Mouse (Mus musculus): Measurements from ENCODE around the gene Arid1b. TPM values are rescaled to one million over a fixed set of nuclear protein-coding genes. Genes with fewer than 3 reads are reported as not detected.
A peak's percentile ranks its signal among the peaks of the same experiment; 100 is the strongest.

Gene Arid1b
- polyA plus RNA-seq, 1 experiment from 2014 or later, result 22.6 TPM

GRCm38 (mm10) chr17:5285877-5286440 lies 291.8 kb downstream of the Arid1b start:
- H3K4me2 ChIP-seq (replicated peaks; ENCODE audit: low read depth, low read length), result no peak overlapping the region
- H3K9me3 ChIP-seq (ENCODE audit: control insufficient read depth, low read depth, low read length), result no peaks in the 10 kb centered on the region
- ATAC-seq (ENCODE audit: insufficient number of reproducible peaks, insufficient read depth, low FRiP score, low read depth), result no peak
- H3K9ac ChIP-seq (replicated peaks; ENCODE audit: low read depth, low read length), result no peak overlapping the region
- peaks cover 20% of the 10 kb centered on the region; the same call in 1 of the 2 replicates for H3K4me1 ChIP-seq (ENCODE audit: control insufficient read depth, insufficient read depth, low read length)
- H3K27ac ChIP-seq (ENCODE audit: low read length), result peak overlapping the region; percentile 4; the same call in 1 of the 2 replicates
- H3K27me3 ChIP-seq (ENCODE audit: control insufficient read depth, insufficient read depth, low read length), result no peaks in the 10 kb centered on the region
- H3K36me3 ChIP-seq (ENCODE audit: control insufficient read depth, insufficient read depth, low read length), result peaks cover 8% of the 10 kb centered on the region
- H3K4me3 ChIP-seq (ENCODE audit: low read depth, low read length), result no peak overlapping the region
- WGBS, result 61% methylated on average over 13 of the region's 13 CpGs

DNA sequence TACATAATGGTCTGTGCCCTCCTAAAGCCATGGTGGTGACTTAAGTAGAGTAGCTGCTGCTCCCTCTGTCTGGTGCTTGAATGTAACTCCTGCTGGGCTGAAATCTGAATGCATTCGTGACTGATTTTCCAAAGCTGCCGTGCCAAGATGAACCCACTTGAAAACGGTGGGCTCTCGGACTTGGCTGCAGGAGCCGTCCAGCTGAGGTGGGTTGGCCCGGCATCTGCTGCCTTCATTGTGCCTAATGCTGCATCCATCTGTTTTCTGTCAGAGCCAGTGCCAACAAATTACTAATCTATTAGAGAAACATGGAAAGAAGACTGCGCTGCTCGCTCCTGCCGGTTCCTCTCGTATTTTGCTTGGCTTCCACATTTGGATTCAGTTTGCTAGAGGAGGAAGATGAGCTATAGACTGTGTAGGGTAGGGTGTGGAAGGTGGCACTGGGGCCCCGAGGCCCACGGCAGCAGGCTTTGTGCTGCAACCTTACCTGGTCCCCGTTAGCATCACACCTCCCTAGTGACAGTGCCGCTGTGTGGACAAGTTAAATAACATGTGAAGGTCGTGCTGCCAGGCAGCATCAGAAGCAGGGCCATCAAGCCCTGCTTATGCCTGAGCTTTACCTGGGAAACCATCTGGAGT lies 292.6 kb downstream of the Arid1b start:
- no peak for ATAC-seq (ENCODE audit: insufficient number of reproducible peaks, insufficient read depth, low FRiP score, low read depth)
- H3K27me3 ChIP-seq (ENCODE audit: control insufficient read depth, insufficient read depth, low read length), result no peaks in the 10 kb centered on the region
- H3K9ac ChIP-seq (replicated peaks; ENCODE audit: low read depth, low read length), result no peak overlapping the region
- H3K27ac ChIP-seq (ENCODE audit: low read length), result no peak overlapping the region
- WGBS, result 70% methylated on average over 15 of the region's 15 CpGs
- peaks cover 16% of the 10 kb centered on the region for H3K36me3 ChIP-seq (ENCODE audit: control insufficient read depth, insufficient read depth, low read length)
- no peaks in the 10 kb centered on the region for H3K9me3 ChIP-seq (ENCODE audit: control insufficient read depth, low read depth, low read length)
- H3K4me2 ChIP-seq (replicated peaks; ENCODE audit: low read depth, low read length), result no peak overlapping the region
- H3K4me1 ChIP-seq (ENCODE audit: control insufficient read depth, insufficient read depth, low read length), result peaks cover 20% of the 10 kb centered on the region; the same call in 1 of the 2 replicates
- no peak overlapping the region for H3K4me3 ChIP-seq (ENCODE audit: low read depth, low read length)

DNA sequence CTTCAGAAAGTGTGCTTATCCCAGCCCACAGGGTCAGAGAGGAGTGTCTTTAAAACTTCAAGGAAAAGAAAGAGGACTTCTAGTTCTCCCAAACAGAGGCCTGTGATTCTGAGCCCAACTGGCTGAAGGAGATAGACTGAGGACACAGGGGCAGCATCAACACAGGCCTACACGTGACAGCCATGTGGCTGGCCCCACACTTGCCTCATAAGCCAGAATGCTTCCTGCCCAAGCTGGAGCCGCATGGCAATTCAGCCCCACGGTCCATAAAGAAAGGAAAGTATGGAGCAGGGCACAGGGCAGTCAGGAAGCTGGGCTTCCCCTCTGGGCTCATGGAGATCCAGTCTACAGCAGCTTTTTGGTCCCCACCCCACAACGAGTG lies 293.1 kb downstream of the Arid1b start:
- H3K27me3 ChIP-seq (ENCODE audit: control insufficient read depth, insufficient read depth, low read length), result no peaks in the 10 kb centered on the region
- no peak overlapping the region for H3K27ac ChIP-seq (ENCODE audit: low read length)
- 73% methylated on average over 4 of the region's 4 CpGs for WGBS

GRCm38 (mm10) chr17:5287641-5288040 lies 293.5 kb downstream of the Arid1b start:
- Histone ChIP-seq H3K9ac (replicated peaks; ENCODE audit: low read depth, low read length) (no peak overlapping the region), H3K27ac (ENCODE audit: low read length) (no peak overlapping the region), H3K27me3 (ENCODE audit: control insufficient read depth, insufficient read depth, low read length) (no peaks in the 10 kb centered on the region), H3K4me3 (ENCODE audit: low read depth, low read length) (no peak overlapping the region), H3K36me3 (ENCODE audit: control insufficient read depth, insufficient read depth, low read length) (peaks cover 16% of the 10 kb centered on the region), H3K4me2 (replicated peaks; ENCODE audit: low read depth, low read length) (no peak overlapping the region), H3K9me3 (ENCODE audit: control insufficient read depth, low read depth, low read length) (no peaks in the 10 kb centered on the region), H3K4me1 (ENCODE audit: control insufficient read depth, insufficient read depth, low read length) (peaks cover 20% of the 10 kb centered on the region; the same call in 1 of the 2 replicates)
- 60% methylated on average over 9 of the region's 9 CpGs for WGBS
- no peak for ATAC-seq (ENCODE audit: insufficient number of reproducible peaks, insufficient read depth, low FRiP score, low read depth)

More for the DNA sequence above, 293.1 kb downstream of the Arid1b start:
- peaks cover 16% of the 10 kb centered on the region for H3K36me3 ChIP-seq (ENCODE audit: control insufficient read depth, insufficient read depth, low read length)
- no peaks in the 10 kb centered on the region for H3K9me3 ChIP-seq (ENCODE audit: control insufficient read depth, low read depth, low read length)
- H3K9ac ChIP-seq (replicated peaks; ENCODE audit: low read depth, low read length), result no peak overlapping the region
- no peak overlapping the region for H3K4me2 ChIP-seq (replicated peaks; ENCODE audit: low read depth, low read length)
- ATAC-seq (ENCODE audit: insufficient number of reproducible peaks, insufficient read depth, low FRiP score, low read depth), result no peak
- H3K4me1 ChIP-seq (ENCODE audit: control insufficient read depth, insufficient read depth, low read length), result peaks cover 20% of the 10 kb centered on the region; the same call in 1 of the 2 replicates
- H3K4me3 ChIP-seq (ENCODE audit: low read depth, low read length), result no peak overlapping the region

GRCm38 (mm10) chr17:5293653-5294584 lies 299.8 kb downstream of the Arid1b start:
- Histone ChIP-seq H3K4me3 (ENCODE audit: low read depth, low read length) (no peak overlapping the region), H3K36me3 (ENCODE audit: control insufficient read depth, insufficient read depth, low read length) (peaks cover 14% of the 10 kb centered on the region), H3K4me1 (ENCODE audit: control insufficient read depth, insufficient read depth, low read length) (peaks cover 17% of the 10 kb centered on the region), H3K27ac (ENCODE audit: low read length) (peak overlapping the region; percentile 84; the same call in 1 of the 2 replicates), H3K9ac (replicated peaks; ENCODE audit: low read depth, low read length) (no peak overlapping the region), H3K9me3 (ENCODE audit: control insufficient read depth, low read depth, low read length) (no peaks in the 10 kb centered on the region), H3K4me2 (replicated peaks; ENCODE audit: low read depth, low read length) (no peak overlapping the region), H3K27me3 (ENCODE audit: control insufficient read depth, insufficient read depth, low read length) (no peaks in the 10 kb centered on the region)
- ATAC-seq (ENCODE audit: insufficient number of reproducible peaks, insufficient read depth, low FRiP score, low read depth), result peak; percentile 50
- 58% methylated on average over 9 of the region's 9 CpGs for WGBS

DNA sequence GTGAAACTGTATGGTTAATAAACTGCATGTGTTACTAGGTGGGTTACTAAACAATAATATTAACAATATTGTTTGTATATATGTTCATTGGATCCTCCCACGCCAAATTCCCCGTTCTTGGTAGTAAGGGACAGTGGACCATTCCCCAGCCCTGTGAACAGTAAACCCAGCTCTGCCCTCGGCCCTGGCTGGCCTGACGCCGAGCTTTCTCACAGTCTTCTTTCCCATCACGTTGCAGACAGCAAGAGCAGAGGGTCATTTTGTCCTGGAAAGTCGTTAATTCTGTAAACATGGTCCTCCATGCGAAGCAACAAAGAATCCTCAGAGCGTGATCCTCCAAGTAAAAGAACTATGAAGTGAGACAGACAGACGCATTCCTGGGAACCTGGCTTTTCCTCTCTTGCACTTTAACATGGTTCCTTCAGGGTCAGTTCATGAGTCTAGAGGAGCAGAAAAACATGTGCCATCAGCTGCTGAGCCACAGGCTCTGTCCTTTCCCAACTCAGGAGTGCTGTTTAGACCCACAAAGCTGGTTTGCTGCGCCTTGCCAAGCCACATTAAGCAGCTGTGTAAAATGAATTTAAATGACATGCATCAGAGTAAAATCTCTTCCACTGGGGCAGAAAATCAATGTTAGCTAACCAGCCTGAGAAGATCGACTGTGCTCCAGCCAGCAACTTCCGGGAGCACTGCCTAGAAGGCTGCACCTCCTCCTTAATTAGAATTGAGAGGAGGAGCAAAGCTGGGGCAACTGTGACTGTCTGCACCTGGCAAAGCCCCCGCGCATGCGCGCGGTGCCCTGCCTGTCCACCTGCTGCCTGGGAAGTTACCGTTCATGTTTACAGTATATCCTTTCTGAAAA lies 301.2 kb downstream of the Arid1b start:
- 0 out of 2 replicates have a peak overlapping the region, but pooled peaks have one; percentile 14 for H3K4me2 ChIP-seq (replicated peaks; ENCODE audit: low read depth, low read length)
- H3K4me3 ChIP-seq (ENCODE audit: low read depth, low read length), result no peak overlapping the region
- H3K4me1 ChIP-seq (ENCODE audit: control insufficient read depth, insufficient read depth, low read length), result peaks cover 20% of the 10 kb centered on the region
- peak overlapping the region; percentile 84 for H3K27ac ChIP-seq (ENCODE audit: low read length)
- no peaks in the 10 kb centered on the region for H3K9me3 ChIP-seq (ENCODE audit: control insufficient read depth, low read depth, low read length)
- 48% methylated on average over 19 of the region's 19 CpGs for WGBS
- ATAC-seq (ENCODE audit: insufficient number of reproducible peaks, insufficient read depth, low FRiP score, low read depth), result peak; percentile 87
- H3K9ac ChIP-seq (replicated peaks; ENCODE audit: low read depth, low read length), result no peak overlapping the region
- H3K36me3 ChIP-seq (ENCODE audit: control insufficient read depth, insufficient read depth, low read length), result peaks cover 14% of the 10 kb centered on the region
- H3K27me3 ChIP-seq (ENCODE audit: control insufficient read depth, insufficient read depth, low read length), result no peaks in the 10 kb centered on the region

DNA sequence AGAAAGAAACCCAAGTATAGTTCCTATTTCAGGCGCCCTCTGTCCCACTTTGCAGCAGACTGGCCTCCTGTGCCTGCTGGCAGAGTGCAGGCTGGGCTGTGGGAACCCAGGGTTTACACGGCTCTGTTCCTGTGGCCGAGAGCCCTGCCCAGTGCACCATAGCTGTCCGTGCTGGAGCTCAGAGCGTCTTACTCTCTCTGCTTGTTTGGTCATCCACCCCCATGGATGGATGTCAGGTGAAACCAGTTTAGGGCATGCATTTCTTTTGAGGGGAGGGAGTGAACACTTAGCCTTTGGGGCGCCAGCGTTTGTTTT lies 301.8 kb downstream of the Arid1b start:
- peak; percentile 42; the same call in 1 of the 2 replicates for ATAC-seq (ENCODE audit: insufficient number of reproducible peaks, insufficient read depth, low FRiP score, low read depth)

More for the DNA sequence above, 301.8 kb downstream of the Arid1b start:
- peaks cover 8% of the 10 kb centered on the region for H3K36me3 ChIP-seq (ENCODE audit: control insufficient read depth, insufficient read depth, low read length)
- peaks cover 20% of the 10 kb centered on the region for H3K4me1 ChIP-seq (ENCODE audit: control insufficient read depth, insufficient read depth, low read length)
- H3K9me3 ChIP-seq (ENCODE audit: control insufficient read depth, low read depth, low read length), result no peaks in the 10 kb centered on the region
- H3K4me2 ChIP-seq (replicated peaks; ENCODE audit: low read depth, low read length), result 0 out of 2 replicates have a peak overlapping the region, but pooled peaks have one; percentile 14
- no peaks in the 10 kb centered on the region for H3K27me3 ChIP-seq (ENCODE audit: control insufficient read depth, insufficient read depth, low read length)
- peak overlapping the region; percentile 84; the same call in 1 of the 2 replicates for H3K27ac ChIP-seq (ENCODE audit: low read length)
- no peak overlapping the region for H3K4me3 ChIP-seq (ENCODE audit: low read depth, low read length)
- 70% methylated on average over 7 of the region's 7 CpGs for WGBS
- no peak overlapping the region for H3K9ac ChIP-seq (replicated peaks; ENCODE audit: low read depth, low read length)

Measured in stomach, embryonic 14.5 days (tissue).